Comparison of ENCODE assay signal across 29 mouse cellular contexts in genomic region chr8:70622220-70622619, GRCm38 (mm10). TPM values are rescaled to one million over a fixed set of nuclear protein-coding genes. Genes with fewer than 3 reads are reported as not detected.
DNase-seq lines count a peak whose midpoint lies in the region; ATAC-seq and TF ChIP-seq lines count a peak whose summit lies in the region.
"Had no signal": no experiment of that assay in that cellular context is flagged by ENCODE, and none has a peak within 500 bp of the region (broad histone marks: within the 10 kb centered on the region; RNA-seq: fewer than 3 reads in every experiment).

No protein-coding gene starts in this region.

- peak; percentile 79 for DNase-seq in liver, embryonic 13.5 days
- DNase-seq in adrenal gland, postnatal 10 days = no peak
- no peak for DNase-seq in MN1 (ENCODE audit: low spot score)
- DNase-seq in midbrain, embryonic 10.5 days (ENCODE audit: low spot score) = no peak
- DNase-seq: cerebellum, adult 9-10 months; forebrain, postnatal 0 days; gastrocnemius, postnatal 36 days; heart, adult 2 months; heart, postnatal 4 days; kidney, adult 18-20 months; right cerebral cortex, postnatal 14 days; thymus, postnatal 25 days had no signal

- H3K4me2 ChIP-seq in liver, embryonic 13.5 days = peak overlapping the region; percentile 49
- H3K4me2 ChIP-seq: embryonic facial prominence, embryonic 15.5 days; hindbrain, embryonic 14.5 days; midbrain, embryonic 13.5 days; neural tube, embryonic 12.5 days; stomach, embryonic 15.5 days had no signal

- TF ChIP-seq POLR2A in bone marrow, adult 2 months (IDR thresholded peaks at IDR 0.05; ENCODE audit: borderline replicate concordance, control insufficient read depth, low read depth, low read length) = no peak

- H3K4me3 ChIP-seq in bone marrow, adult 2 months (replicated peaks; ENCODE audit: control insufficient read depth, low read depth, low read length) = no peak overlapping the region
- H3K4me3 ChIP-seq in liver, embryonic 13.5 days (replicated peaks) = no peak overlapping the region
- no peak overlapping the region for H3K4me3 ChIP-seq in midbrain, embryonic 10.5 days
- H3K4me3 ChIP-seq: embryonic facial prominence, embryonic 15.5 days; heart, adult 2 months; limb, embryonic 10.5 days; midbrain, embryonic 13.5 days; neural tube, embryonic 12.5 days; stomach, embryonic 15.5 days had no signal

- WGBS in bone marrow, adult 2 months = 62% methylated on average over 3 of the region's 3 CpGs
- WGBS in liver, embryonic 13.5 days (ENCODE audit: insufficient replicate concordance) = 11% methylated on average over 3 of the region's 3 CpGs
- WGBS in midbrain, embryonic 10.5 days = 64% methylated on average over 3 of the region's 3 CpGs

- peak; percentile 55 for ATAC-seq in erythroblast, adult 5-6 weeks (replicated peaks; ENCODE audit: low FRiP score, poor library complexity, severe bottlenecking)
- peak; percentile 77 for ATAC-seq in liver, embryonic 13.5 days (ENCODE audit: low read depth)
- peak; percentile 23 for ATAC-seq in megakaryocyte-erythroid progenitor cell, adult 5-6 weeks (replicated peaks; ENCODE audit: low FRiP score, low TSS enrichment, poor library complexity, severe bottlenecking)
- ATAC-seq: forebrain, postnatal 0 days; inflammation-experienced regulatory T-cells, adult 6 months; lung, postnatal 0 days; midbrain, embryonic 13.5 days had no signal

- TF ChIP-seq CTCF in bone marrow, adult 2 months (IDR thresholded peaks at IDR 0.05; ENCODE audit: control insufficient read depth, insufficient read depth, low read length) = no peak

- peak overlapping the region; percentile 54 for H3K9ac ChIP-seq in liver, embryonic 13.5 days
- H3K9ac ChIP-seq: embryonic facial prominence, embryonic 15.5 days; forebrain, postnatal 0 days; hindbrain, embryonic 14.5 days; midbrain, embryonic 13.5 days; neural tube, embryonic 12.5 days; stomach, embryonic 15.5 days had no signal

- H3K27ac ChIP-seq in bone marrow, adult 2 months (ENCODE audit: control insufficient read depth, insufficient read depth, low read depth, low read length, poor library complexity) = peak overlapping the region; percentile 66
- peak overlapping the region; percentile 92 for H3K27ac ChIP-seq in liver, embryonic 13.5 days
- no peak overlapping the region for H3K27ac ChIP-seq in midbrain, embryonic 10.5 days (replicated peaks)
- H3K27ac ChIP-seq: embryonic facial prominence, embryonic 15.5 days; heart, adult 2 months; hindbrain, embryonic 14.5 days; kidney, postnatal 0 days; limb, embryonic 10.5 days; midbrain, embryonic 13.5 days; neural tube, embryonic 12.5 days; stomach, embryonic 15.5 days had no signal

- H3K36me3 ChIP-seq in liver, embryonic 13.5 days = no peaks in the 10 kb centered on the region
- no peaks in the 10 kb centered on the region for H3K36me3 ChIP-seq in midbrain, embryonic 10.5 days
- H3K36me3 ChIP-seq: embryonic facial prominence, embryonic 15.5 days; limb, embryonic 10.5 days; midbrain, embryonic 13.5 days; neural tube, embryonic 12.5 days; stomach, embryonic 15.5 days had no signal

- no peaks in the 10 kb centered on the region for H3K27me3 ChIP-seq in liver, embryonic 13.5 days
- H3K27me3 ChIP-seq in midbrain, embryonic 10.5 days (ENCODE audit: low read depth, poor library complexity, severe bottlenecking) = peaks cover 34% of the 10 kb centered on the region
- H3K27me3 ChIP-seq: stomach, embryonic 15.5 days had no signal

- H3K4me1 ChIP-seq in bone marrow, adult 2 months (ENCODE audit: control insufficient read depth, insufficient read depth, low read length) = peaks cover 10% of the 10 kb centered on the region
- peaks cover 85% of the 10 kb centered on the region for H3K4me1 ChIP-seq in liver, embryonic 13.5 days (replicated peaks)
- peaks cover 26% of the 10 kb centered on the region for H3K4me1 ChIP-seq in midbrain, embryonic 10.5 days

- no peaks in the 10 kb centered on the region for H3K9me3 ChIP-seq in liver, embryonic 13.5 days (replicated peaks)
- no peaks in the 10 kb centered on the region for H3K9me3 ChIP-seq in midbrain, embryonic 10.5 days (replicated peaks)
- H3K9me3 ChIP-seq: embryonic facial prominence, embryonic 15.5 days; limb, embryonic 10.5 days; midbrain, embryonic 13.5 days; neural tube, embryonic 12.5 days; stomach, embryonic 15.5 days had no signal

RNA-seq across cellular contexts. Expression of gene Lrrc25, which starts 6.3 kb away (rescaled TPM):
- 3.4 and 18.8 TPM in 2 replicates for polyA plus RNA-seq in bone marrow, adult 2 months (2011; ENCODE audit: insufficient read depth, insufficient read length, low replicate concordance, missing spikeins)
- total RNA-seq in erythroblast, adult 5-6 weeks (2015; ENCODE audit: low replicate concordance) = 5.4 and 9.0 TPM in 2 replicates
- total RNA-seq in erythroblast, adult 5-6 weeks (2017; ENCODE audit: low replicate concordance) = 0.98 and 2.3 TPM in 2 replicates
- 5.4 and 5.6 TPM in 2 replicates for polyA plus RNA-seq in liver, embryonic 13.5 days (2015; fragmentation: Nextera tagmentation; extraction: Ambion mirVana)
- 0.37 and 0.69 TPM in 2 replicates for total RNA-seq in megakaryocyte-erythroid progenitor cell, adult 5-6 weeks (2014; fragmentation: Nextera tagmentation)
- total RNA-seq in megakaryocyte-erythroid progenitor cell, adult 5-6 weeks (2017) = 0.15 and 0.61 TPM in 2 replicates
- total RNA-seq in adrenal gland, postnatal 10 days (2021) = 1 to 10 TPM; 3.3 to 3.6 TPM
- polyA plus RNA-seq in midbrain, embryonic 10.5 days (2016; fragmentation: Nextera tagmentation; extraction: Ambion mirVana) = 1.1 and 1.2 TPM in 2 replicates
- polyA plus RNA-seq: C2C12 had no signal

RNA-seq across cellular contexts. Expression of gene Gdf15, which starts 10.0 kb away (rescaled TPM):
- 3.1 TPM in 1 of 2 replicates, not detected in the other for polyA plus RNA-seq in bone marrow, adult 2 months (2011; ENCODE audit: insufficient read depth, insufficient read length, low replicate concordance, missing spikeins)
- total RNA-seq in erythroblast, adult 5-6 weeks (2015; ENCODE audit: low replicate concordance) = not detected in 2 replicates
- total RNA-seq in erythroblast, adult 5-6 weeks (2017; ENCODE audit: low replicate concordance) = 0.60 TPM in 1 of 2 replicates, not detected in the other
- 3.9 and 4.1 TPM in 2 replicates for polyA plus RNA-seq in liver, embryonic 13.5 days (2015; fragmentation: Nextera tagmentation; extraction: Ambion mirVana)
- not detected in 2 replicates for total RNA-seq in megakaryocyte-erythroid progenitor cell, adult 5-6 weeks (2014; fragmentation: Nextera tagmentation)
- not detected in 2 replicates for total RNA-seq in megakaryocyte-erythroid progenitor cell, adult 5-6 weeks (2017)
- total RNA-seq in adrenal gland, postnatal 10 days (2021) = 1 to 10 TPM in 1 of 2 experiments, under 1 TPM in 1; 0.79 to 1.7 TPM
- polyA plus RNA-seq in midbrain, embryonic 10.5 days (2016; fragmentation: Nextera tagmentation; extraction: Ambion mirVana) = not detected in 2 replicates
- total RNA-seq: common myeloid progenitor, adult 5-6 weeks; layer of hippocampus, postnatal 10 days; left cerebral cortex, adult 8-10 months had no signal
- polyA plus RNA-seq: forebrain, embryonic 11.5 days; inflammation-experienced regulatory T-cells, adult 6 months; limb, embryonic 10.5 days; neural tube, embryonic 12.5 days had no signal

RNA-seq across cellular contexts. Expression of gene Ssbp4, which starts 13.5 kb away (rescaled TPM):
- 45.2 and 107 TPM in 2 replicates for polyA plus RNA-seq in bone marrow, adult 2 months (2011; ENCODE audit: insufficient read depth, insufficient read length, low replicate concordance, missing spikeins)
- total RNA-seq in erythroblast, adult 5-6 weeks (2015; ENCODE audit: low replicate concordance) = 6.3 and 10.9 TPM in 2 replicates
- total RNA-seq in erythroblast, adult 5-6 weeks (2017; ENCODE audit: low replicate concordance) = 6.3 and 13.8 TPM in 2 replicates
- polyA plus RNA-seq in liver, embryonic 13.5 days (2015; fragmentation: Nextera tagmentation; extraction: Ambion mirVana) = 54.2 and 62.4 TPM in 2 replicates
- 39.7 and 83.5 TPM in 2 replicates for total RNA-seq in megakaryocyte-erythroid progenitor cell, adult 5-6 weeks (2014; fragmentation: Nextera tagmentation)
- 77.5 and 98.5 TPM in 2 replicates for total RNA-seq in megakaryocyte-erythroid progenitor cell, adult 5-6 weeks (2017)
- 10 to 100 TPM; 92.0 to 96.9 TPM for total RNA-seq in adrenal gland, postnatal 10 days (2021)
- polyA plus RNA-seq in midbrain, embryonic 10.5 days (2016; fragmentation: Nextera tagmentation; extraction: Ambion mirVana) = 73.3 and 78.8 TPM in 2 replicates

RNA-seq across cellular contexts. Expression of gene Isyna1, which starts 28.0 kb away (rescaled TPM):
- polyA plus RNA-seq in bone marrow, adult 2 months (2011; ENCODE audit: insufficient read depth, insufficient read length, low replicate concordance, missing spikeins) = 11.2 and 23.7 TPM in 2 replicates
- total RNA-seq in erythroblast, adult 5-6 weeks (2015; ENCODE audit: low replicate concordance) = 3.8 and 6.1 TPM in 2 replicates
- total RNA-seq in erythroblast, adult 5-6 weeks (2017; ENCODE audit: low replicate concordance) = 1.4 and 7.7 TPM in 2 replicates
- 82.8 and 84.9 TPM in 2 replicates for polyA plus RNA-seq in liver, embryonic 13.5 days (2015; fragmentation: Nextera tagmentation; extraction: Ambion mirVana)
- 74.1 and 91.0 TPM in 2 replicates for total RNA-seq in megakaryocyte-erythroid progenitor cell, adult 5-6 weeks (2014; fragmentation: Nextera tagmentation)
- 36.5 and 51.5 TPM in 2 replicates for total RNA-seq in megakaryocyte-erythroid progenitor cell, adult 5-6 weeks (2017)
- total RNA-seq in adrenal gland, postnatal 10 days (2021) = 10 to 100 TPM; 59.4 to 59.8 TPM
- 126 and 137 TPM in 2 replicates for polyA plus RNA-seq in midbrain, embryonic 10.5 days (2016; fragmentation: Nextera tagmentation; extraction: Ambion mirVana)

RNA-seq across cellular contexts. Expression of gene Pgpep1, which starts 38.0 kb away (rescaled TPM):
- polyA plus RNA-seq in bone marrow, adult 2 months (2011; ENCODE audit: insufficient read depth, insufficient read length, low replicate concordance, missing spikeins) = 4.3 and 21.1 TPM in 2 replicates
- total RNA-seq in erythroblast, adult 5-6 weeks (2015; ENCODE audit: low replicate concordance) = 1.2 and 5.9 TPM in 2 replicates
- total RNA-seq in erythroblast, adult 5-6 weeks (2017; ENCODE audit: low replicate concordance) = 0.28 and 1.4 TPM in 2 replicates
- polyA plus RNA-seq in liver, embryonic 13.5 days (2015; fragmentation: Nextera tagmentation; extraction: Ambion mirVana) = 17.9 and 19.5 TPM in 2 replicates
- total RNA-seq in megakaryocyte-erythroid progenitor cell, adult 5-6 weeks (2014; fragmentation: Nextera tagmentation) = 6.3 and 8.8 TPM in 2 replicates
- total RNA-seq in megakaryocyte-erythroid progenitor cell, adult 5-6 weeks (2017) = 4.6 and 5.1 TPM in 2 replicates
- 10 to 100 TPM; 65.7 to 80.6 TPM for total RNA-seq in adrenal gland, postnatal 10 days (2021)
- polyA plus RNA-seq in midbrain, embryonic 10.5 days (2016; fragmentation: Nextera tagmentation; extraction: Ambion mirVana) = 51.8 and 89.7 TPM in 2 replicates

Comparison
In these comparisons a context has a peak if more than half of its experiments do, and no peak if none do; other contexts are left out.
1. ATAC-seq: peak in every context shown above with its lines; median percentile 77 in liver, embryonic 13.5 days; 55 in erythroblast, adult 5-6 weeks; 23 in megakaryocyte-erythroid progenitor cell, adult 5-6 weeks.